Mouse (Mus musculus) lung, adult 18-20 months (tissue): ENCODE data around the gene Sla2.
"Not testable (repeated sequence)": the region's sequence is repeated elsewhere in the genome, so short reads cannot be mapped to it uniquely, and the experiment has no call there.

Experiments
- DNase-seq, 2 experiments: peaks; one replicate each; pipeline ENCODE4 v3.0.0; 2022; ENCODE audit warnings: mixed read lengths in 2 of 2

Gene Sla2

DNA sequence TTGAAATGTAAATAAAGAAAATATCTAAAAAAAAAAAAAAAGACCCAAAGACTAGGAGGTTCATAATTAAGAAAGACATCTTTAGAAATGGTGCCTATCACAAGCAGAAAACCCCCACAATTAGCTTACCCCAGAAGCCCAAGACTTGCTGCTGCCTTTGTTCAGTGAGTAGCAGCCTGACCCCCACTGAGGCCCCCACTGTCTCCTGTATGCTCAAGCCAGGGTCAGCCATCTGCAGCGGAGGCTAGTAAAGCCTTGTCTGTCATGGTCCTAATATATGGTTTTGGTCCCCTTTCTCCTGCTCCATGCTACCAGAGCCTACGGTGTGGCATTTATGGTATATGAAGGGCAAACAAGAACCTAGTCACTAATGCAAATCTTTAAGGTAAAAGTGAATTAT is 14.4 kb upstream of the Sla2 start:
- DNase-seq = no peak

DNA sequence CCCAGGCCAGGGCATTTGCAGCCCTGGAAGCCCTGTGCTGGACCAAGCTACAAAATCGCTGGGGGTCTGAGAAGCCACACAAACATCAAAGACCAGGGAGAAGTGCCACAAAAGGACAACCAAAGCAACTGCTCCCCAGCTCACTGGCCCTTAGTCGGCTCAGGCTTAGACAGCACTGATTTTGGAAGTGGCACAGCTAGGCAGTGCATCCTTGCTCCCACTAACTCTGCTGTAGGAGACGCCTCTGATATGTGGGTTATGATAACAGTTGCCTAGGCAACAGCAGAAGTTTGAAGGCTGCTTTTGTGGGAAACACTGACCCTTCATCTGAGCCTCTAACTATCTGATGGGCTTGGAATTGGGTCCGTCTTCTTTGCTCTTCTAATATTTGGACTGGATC is 12.2 kb upstream of the Sla2 start:
- DNase-seq = no peak

DNA sequence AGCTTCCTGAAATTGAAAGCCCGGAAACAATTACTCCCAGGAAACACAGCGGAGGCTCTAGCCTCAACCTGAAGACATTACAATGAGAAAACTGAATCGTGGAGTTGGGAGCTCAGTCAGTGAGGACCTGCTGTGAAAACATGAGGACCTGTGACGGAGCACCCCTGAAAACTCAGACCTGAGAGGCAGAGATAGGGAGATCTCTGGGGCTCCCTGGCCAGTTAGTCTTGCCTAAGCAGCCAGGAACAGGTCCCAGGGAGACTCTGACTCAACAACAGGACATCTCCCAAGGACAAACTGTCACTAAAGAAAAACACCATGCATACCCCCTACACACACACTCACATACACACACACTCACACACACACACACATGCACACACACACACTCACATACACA is 11.4 kb upstream of the Sla2 start:
- DNase-seq = no peak

DNA sequence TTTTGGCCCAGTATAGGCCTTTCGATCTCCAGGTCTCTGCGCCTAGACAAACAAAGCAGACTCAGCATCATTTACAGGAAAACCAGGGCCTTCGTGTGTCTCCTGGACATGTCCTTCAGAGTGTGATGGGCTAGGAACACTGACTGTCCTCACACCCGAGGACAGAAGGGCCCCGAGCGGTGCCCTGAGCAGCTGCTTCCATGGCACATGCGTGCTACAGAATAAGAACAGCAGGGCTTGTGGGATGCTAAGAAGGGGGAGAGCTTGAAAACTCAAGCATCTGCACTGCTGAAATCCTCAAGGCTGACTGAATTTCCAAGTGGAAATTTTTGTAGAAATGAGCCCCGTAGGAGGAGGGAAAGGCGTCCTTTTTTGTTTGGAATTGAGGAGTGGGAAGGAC is 10.0 kb upstream of the Sla2 start:
- no peak for DNase-seq

DNA sequence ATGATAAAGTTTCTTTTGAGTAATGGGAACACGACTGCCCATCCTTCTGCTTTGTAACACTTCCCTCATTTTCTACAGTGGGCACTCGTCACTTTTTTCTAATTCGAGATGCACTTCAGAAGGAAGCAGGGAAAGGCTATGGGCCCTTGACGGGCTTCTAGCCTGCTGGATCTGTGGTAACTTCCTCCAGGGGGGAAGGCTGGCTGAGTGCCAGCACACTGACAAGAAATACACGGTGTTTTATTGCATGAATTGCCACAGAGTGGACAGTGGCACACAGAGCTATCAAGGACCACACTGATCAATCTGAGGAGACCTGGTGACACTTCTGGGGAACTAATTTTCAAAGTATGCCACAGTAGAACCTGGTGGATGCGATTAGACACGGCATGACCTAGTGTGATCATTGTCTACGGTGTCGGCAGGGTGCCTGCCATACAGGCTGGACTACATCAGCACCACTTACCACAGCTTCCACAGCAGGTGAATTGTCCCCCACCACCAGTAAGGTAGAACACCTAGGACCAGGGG is 9.5 kb upstream of the Sla2 start:
- DNase-seq = no peak

DNA sequence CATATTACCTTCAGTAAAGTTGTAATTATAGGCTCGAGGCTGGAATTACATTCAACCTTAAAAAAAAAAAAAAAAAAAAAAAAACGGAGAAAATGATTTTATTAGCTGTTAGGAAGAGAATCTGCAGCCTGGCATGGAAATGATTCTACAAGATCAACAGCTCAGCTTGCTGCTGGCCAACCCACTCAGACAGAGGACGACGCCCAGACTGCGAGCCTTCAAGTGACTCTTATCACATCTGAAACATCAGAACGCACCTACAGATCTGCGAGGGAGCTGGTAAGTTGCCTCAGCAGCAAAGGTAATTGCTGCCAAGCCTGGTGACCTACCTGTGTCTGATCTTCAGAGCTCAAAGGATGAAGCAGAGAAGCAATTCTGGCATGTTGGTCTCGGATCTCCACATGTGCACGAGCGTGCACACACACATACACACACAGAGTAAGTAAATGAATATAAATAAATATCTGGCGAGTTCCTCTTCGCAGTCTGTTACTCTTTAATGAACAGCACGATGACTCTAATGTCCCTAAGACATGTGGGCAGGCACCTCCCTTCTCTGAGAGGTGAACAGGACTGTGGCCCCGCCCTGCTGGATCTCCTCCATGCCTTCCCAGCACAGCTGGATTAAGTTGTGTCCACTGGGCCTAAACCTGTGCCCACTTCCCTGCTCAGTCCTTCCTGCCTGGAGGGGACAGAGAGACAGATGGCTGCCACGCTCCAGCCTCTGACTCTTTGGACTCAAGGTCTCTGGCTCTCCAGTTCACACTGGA is 7.7 kb upstream of the Sla2 start:
- no peak for DNase-seq

DNA sequence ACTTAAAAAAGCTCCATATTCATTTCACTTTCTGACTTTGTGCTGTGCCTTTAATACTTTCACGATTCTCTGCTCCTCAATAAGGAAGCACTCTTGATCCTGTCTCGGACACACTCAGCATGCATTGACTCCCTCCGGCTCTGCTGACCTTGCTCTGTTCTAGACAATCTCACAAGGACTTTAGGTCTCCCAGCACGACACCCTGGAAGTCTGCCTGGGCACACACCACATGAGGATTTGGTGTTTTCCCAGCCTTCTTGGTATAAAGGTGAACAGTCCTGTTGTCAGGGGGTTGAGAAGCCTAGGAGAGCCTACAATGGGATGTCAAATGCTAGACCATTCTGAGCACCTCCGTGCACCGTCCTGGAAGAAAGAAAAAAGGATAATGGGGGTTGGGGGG is 5.8 kb upstream of the Sla2 start:
- DNase-seq = no peak

DNA sequence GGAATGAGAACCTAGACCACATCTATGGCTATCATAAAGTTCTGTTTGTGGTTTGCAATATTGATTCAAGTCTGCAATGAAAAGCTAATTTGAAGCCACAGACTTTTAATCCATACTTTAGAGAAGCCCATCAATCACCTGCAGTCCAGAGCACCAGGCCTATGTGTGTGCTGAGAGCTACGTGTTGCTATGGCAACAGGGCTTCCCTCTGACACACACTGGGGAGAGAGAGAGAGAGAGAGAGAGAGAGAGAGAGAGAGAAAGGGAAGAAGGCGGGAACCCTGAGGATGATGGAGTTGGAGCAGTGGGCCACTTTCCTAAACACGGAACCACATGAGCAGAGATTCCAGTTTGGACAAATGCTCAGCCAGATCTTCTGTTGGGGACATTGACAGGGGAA is 5.2 kb upstream of the Sla2 start:
- no peak for DNase-seq

DNA sequence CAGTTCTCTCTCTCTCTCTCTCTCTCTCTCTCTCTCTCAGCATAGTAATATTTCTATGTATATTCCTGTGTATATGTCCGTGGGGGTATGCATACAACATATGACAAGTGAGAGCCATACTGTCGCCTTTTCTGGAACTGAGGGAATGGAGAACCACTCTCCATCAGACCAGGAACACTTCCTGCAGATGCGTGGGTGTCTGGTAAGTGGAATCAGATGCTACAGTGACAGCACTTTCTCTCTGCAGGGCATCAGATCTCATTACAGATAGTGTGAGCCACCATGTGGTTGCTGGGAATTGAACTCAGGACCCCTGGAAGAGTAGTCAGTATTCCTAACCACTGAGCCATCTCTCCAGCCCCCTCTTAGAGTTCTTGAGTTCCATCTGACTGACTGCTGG is 1.5 kb upstream of the Sla2 start:
- no peak for DNase-seq

DNA sequence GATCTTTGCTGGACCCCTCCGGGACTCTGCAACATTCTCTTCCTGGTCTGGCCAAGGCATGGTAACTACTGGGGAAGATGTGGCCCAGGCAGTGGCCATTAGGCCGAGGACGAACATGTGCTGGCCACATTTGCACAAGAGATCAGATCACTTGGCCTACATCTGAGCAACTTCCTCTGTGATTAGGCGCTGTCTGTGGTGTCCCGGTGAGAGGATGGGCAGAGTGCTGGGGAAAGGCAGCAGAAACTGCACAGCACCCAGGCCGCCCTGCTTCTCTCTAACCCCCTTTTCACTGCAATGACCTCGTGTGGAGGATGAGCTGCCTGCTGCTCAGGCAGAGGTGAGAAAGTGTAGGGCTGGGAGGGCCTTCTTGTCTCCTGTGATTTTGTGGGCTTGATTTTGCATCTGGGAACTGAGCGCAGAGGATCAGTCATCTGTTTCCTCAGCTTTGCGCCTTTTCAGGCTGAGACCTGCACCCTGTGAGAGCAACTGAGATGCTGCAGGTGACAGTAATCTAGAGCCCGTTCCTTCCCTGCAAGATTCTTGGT is 834 bp downstream of the Sla2 start:
- DNase-seq = no peak

DNA sequence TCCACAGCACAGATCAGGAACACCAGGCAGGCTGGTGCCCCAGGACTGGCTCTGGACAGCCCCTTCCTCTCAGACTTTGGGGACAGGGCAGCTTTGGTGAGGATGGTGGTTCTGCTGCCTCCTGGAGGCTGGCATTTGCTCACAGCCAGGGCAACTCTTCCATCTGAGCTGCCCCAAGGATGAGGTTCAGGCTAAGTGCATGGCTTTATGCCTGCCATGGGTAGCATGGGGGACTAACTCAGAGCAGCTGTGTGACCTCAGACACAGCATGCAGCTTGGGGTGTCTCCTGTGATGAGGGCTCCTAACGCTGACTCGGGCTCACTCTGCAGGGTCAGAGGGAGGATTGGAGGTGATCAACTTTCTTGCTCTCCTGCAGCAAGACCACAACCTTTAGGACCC is 1.3 kb downstream of the Sla2 start:
- DNase-seq = not testable (repeated sequence)

DNA sequence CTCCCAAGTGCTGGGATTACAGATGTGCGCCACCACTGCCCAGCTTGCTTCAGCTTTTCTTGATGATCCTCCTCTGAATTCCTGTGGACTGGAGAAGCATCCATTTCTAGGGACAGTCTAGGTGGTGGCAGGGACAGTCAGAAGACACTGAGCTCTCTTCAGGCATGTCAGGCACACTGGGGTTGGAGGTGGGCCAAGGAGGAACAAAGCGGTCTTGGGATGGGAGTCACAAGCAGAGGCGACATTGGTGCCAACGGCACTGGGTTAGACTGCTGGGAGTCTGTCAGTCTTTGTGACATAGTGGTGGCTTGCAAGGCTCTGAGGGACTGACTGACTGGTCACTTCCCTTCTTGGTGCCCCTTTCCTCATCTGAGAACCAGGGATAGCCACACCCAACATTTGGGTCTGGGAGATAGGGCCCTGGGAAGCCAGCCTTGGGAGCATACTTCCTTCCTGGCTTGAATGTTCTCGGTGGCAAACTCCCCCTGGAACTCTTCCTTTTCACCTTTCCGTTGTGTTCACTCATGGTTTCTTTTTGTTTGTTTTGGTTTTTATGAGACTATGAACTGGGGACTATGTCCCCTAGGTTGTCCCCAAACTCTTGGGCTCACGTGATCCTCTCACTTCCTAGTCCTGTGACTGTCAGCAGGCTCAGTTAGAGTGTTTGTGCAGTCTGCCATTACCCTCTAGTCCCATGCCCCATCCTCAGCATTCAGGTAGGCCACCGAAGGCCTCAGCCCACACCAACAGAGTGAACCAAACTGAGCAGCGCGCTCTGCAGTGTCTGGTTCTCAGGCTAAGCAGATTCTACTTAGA is 2.4 kb downstream of the Sla2 start:
- no peak for DNase-seq

DNA sequence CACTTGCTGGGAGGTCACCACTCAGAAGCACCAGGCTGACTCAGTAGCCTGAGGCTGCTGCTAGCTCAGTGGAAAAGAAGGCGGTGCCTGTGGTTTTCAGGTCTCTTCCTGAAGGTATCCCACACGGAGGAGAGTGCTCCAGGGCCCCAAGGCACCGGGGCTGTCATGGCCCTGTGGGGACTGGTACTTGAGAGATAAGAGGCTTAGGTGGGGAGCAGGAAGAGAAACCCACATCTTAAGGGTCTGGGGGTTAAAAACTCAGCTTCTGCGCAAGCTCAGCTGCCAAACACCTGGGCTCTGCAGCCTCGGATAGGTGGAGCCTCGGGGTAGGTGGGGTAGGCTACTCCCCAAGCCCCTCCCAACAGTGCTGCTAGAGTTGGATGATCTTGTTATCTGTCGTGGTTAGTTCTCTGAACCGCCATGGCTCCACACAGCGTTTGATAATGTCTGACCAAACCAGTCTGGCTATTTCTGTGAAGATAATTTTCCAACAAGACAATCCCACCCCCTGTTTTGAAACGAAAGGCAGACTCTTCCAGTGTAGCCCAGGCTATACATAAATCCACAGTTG is 4.5 kb downstream of the Sla2 start:
- DNase-seq = no peak

DNA sequence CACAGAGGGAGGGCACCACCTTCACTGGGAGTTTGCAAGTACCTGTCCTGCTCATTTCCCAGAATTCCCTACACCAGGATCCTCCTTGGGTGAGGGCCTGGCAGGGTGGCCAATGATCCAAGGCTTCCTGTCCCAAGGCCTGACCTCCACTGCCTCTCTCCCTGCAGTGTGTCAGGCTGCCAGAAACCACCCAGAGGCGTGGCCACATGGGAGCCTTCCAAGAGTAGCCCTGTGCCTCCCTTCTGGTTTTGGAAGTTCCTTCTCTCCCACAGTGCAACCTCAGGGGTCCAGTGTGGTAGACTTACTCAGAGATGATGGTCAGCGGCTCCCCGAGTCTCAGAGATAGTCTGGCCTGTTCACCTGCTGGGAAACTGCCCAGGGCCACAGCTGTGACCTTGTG is 7.5 kb downstream of the Sla2 start:
- no peak for DNase-seq

DNA sequence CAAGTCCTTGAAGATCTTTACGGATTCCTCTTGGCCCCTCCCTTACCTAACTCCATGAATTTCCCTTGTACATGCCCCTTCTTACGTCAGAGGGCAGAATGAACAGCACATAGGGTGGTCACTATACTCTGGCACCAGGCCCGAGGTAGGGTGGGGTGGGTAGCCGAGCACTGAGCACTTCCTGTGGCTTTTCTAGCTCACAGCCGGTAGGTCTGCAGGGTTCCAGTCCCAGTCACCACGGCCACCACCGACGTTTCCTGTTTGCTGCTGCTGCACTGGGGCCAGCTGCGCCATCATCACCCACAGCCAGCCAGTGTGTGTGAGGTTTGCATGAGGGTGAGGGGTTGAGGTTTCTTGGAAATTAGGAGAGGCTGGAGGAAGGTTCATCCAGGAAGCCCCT is 9.3 kb downstream of the Sla2 start:
- peak; percentile 32 to 37 for DNase-seq

DNA sequence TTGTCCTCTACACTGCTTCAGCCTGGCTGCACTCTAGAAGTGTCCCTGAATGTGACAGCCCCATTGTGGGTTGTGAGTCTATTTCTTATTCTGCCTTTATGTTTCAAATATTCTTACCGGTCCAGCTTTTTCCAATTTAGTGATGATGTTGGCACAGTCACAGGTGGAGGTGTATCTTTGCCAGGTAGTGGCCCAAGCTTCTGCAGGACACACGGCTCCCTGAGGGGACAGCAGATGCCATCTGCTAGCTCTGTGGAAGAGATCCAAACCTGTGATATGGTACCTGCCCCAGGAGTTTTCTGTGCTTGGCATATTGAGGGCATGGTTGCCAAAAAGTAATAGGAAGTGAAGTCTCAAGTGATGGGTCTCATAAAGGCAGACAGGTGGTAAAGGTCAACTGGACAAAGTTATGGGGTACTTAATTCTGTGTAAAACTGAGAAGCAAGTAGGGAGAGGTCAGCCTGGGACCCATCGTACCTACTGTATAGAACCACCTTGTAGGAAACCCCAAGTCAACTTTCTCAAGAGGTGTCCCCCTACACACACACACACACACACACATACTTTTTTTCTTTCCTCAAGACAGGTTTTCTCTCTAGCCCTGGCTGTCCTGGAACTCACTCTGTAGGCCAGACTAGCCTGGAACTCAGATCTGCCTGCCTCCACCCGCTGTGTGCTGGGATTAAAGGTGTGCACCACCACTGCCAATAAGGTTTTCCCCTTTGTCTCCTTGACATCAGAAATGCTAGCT is 12.1 kb downstream of the Sla2 start:
- no peak for DNase-seq

DNA sequence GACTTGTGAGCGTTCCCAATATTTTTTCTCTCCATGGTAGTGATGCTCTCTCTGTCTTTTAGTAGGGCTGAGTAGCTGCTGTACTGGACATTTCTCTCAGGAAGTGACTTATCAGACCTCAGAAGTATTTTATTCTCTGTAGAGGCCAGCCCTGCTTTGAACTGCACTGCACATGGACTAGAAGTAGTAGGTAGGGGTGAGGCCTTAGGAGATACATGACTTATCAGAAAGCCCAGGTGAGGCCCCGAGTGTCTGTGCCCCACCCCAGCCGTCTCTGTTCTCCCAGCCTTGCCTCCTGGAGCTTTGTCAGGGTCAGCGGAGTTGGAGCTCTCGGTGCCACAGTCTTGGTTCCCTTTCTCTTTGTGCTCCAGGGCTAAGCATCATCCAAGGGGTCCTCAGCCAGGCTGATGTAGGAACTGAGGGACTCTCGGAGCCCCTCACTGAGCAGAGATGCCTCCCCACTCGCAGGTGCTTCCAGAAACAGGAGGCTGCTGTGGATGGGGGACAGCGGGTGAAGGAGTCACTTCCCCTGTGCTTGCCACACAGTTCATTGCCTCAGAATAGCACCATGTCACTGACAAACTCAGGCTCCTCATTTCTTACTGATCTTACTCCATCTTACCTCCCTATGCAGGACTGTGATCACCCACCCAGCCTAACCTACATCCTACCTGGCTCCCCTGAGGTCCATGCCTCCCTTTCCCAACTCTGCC is 12.8 kb downstream of the Sla2 start:
- no peak for DNase-seq

DNA sequence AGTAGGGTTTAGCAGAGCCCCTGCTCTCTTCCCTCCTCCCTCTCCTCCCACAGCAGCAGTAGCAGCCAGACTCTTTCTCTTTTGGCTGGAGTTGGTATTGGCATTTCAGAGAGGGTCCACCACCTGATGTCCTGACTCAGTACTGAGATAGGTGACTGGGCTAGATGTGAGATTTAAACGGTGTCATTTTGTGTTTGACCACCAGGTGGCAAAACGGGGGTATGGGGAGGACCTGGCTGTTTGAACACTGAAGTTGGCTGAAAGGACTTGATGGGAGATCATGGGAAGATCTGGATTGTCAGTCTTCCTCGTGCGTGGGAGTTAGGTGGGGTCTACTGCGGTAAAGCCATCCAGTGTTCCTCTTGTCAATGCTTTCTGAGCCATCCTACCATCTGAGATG is 13.4 kb downstream of the Sla2 start:
- peak; percentile 25 to 35 for DNase-seq

DNA sequence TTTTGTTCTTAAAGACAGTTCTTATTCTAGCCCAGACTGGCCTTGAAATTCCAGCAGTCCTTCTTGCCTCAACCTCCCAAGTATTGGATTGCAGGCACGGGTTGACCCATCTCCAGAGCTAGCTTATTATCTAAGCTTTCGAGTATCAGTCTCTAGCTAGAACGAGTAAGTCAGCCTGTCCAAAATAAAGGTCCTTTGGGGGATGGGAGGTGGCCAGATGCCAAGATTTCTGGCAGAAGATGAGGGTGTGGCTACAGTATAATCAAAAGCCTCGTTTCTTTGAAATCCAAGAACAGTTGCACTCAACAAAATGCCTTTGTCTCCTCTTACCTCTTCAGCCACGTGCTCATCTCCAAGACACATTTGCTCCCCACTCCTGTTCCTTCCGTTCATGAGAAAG is 16.5 kb downstream of the Sla2 start:
- peak; percentile 25 to 48 for DNase-seq

DNA sequence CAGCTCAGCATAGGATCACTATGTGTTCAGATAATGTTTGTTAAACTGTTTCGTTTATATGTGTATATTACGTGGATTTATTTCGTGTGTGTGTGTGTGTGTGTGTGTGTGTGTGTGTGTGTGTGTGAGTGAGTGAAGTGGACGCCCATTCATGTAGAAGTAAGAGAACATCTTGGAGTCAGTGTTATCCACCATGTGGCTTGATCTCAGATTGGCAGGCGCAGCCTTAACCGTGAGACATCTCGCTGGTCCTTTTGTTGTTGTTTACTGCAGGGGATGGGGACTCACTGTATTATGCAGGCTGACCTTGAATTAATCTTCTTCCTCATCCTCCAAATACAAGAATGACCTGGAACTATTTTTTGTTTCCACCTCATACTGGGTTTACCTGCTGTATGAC is 17.4 kb downstream of the Sla2 start:
- DNase-seq = no peak

DNA sequence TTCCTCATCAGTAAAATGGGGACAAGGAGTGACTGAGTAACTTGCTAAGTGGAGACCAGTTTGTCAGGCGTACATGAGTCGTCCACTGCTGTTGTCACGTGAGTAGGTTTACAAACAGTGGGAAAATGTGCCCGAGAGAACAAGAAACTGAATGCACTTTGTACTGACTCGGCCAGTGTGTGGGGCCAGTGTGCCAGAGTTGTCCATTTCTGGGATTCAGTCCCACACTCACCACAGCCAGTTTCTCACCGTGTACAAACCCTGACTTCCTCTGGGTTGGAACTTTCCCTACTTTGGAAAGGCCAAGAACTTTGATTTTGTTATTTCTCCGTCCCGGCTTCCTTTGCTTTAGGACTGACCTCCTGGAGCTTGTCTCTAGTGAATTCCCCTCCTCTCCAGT is 18.0 kb downstream of the Sla2 start:
- no peak for DNase-seq

DNA sequence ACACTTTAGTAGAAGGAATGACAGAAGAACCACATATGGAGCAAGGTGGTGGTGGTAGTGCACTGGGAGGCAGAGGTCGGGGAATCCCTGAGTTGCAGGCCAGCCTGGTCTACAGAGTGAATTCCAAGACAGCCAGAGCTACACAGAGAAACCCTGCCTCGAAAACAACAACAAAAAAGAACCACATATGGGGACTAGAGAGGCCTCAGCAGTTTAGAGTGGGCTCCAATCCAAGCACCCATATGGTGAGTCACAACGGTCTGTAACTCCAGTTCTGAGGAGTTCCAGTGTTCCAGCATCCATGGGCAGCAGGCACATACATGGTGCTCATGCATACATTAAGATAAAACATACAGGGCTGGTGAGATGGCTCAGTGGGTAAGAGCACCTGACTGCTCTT is 22.5 kb downstream of the Sla2 start:
- no peak for DNase-seq
